Mouse (Mus musculus): ENCODE measurements around the gene Ralgapa1. TPM values are rescaled to one million over a fixed set of nuclear protein-coding genes. Genes with fewer than 3 reads are reported as not detected.
"Not testable (repeated sequence)": the region's sequence is repeated elsewhere in the genome, so short reads cannot be mapped to it uniquely, and the experiment has no call there.

Gene Ralgapa1
- polyA plus RNA-seq, 1 experiment from 2014 or later, result 13.8 TPM

DNA sequence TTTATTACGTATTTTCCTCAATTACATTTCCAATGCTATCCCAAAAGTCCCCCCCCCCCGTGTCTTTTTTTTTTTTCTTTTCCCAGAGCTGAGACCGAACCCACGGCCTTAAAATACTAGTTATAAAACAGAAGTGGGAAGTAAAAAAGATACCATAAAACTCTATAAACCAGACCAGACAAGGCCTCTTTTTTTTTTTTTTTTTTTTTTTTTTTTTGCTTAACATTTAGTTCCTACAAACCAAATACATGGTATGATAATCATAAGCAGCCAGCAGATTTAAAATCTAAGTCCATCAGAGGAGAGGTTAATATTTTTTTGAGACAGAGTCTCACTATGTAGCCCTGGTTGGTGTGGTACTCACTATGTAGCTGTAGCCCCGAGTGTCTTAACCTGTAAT, 4.5 kb downstream of the Ralgapa1 start:
- Histone ChIP-seq H3K27me3 (ENCODE audit: insufficient read depth, low read length) (no peaks in the 10 kb centered on the region), H3K9ac (ENCODE audit: low read depth, low read length) (no peak overlapping the region), H3K4me3 (replicated peaks; ENCODE audit: low read depth, low read length) (no peak overlapping the region), H3K4me2 (ENCODE audit: low read length) (no peak overlapping the region), H3K4me1 (replicated peaks; ENCODE audit: insufficient read depth, low read length) (no peaks in the 10 kb centered on the region; the same call in 1 of the 2 replicates), H3K27ac (no peak overlapping the region), H3K9me3 (replicated peaks; ENCODE audit: low read length) (no peaks in the 10 kb centered on the region), H3K36me3 (ENCODE audit: insufficient read depth, low read length) (no peaks in the 10 kb centered on the region)
- no peak for DNase-seq (ENCODE audit: low spot score)
- 65% methylated on average over 5 of the region's 5 CpGs for WGBS
- no peak for TF ChIP-seq CTCF (IDR thresholded peaks at IDR 0.05; ENCODE audit: low read depth)
- ATAC-seq (replicated peaks; ENCODE audit: low FRiP score, low read depth), result no peak

GRCm38 (mm10) chr12:55805035-55805434, 15.9 kb downstream of the Ralgapa1 start:
- TF ChIP-seq CTCF (IDR thresholded peaks at IDR 0.05; ENCODE audit: low read depth), result no peak
- WGBS, result 37% methylated on average over 3 of the region's 3 CpGs
- H3K27me3 ChIP-seq (ENCODE audit: insufficient read depth, low read length), result no peaks in the 10 kb centered on the region
- DNase-seq (ENCODE audit: low spot score), result peak; percentile 33
- no peaks in the 10 kb centered on the region for H3K9me3 ChIP-seq (replicated peaks; ENCODE audit: low read length)
- H3K36me3 ChIP-seq (ENCODE audit: insufficient read depth, low read length), result no peaks in the 10 kb centered on the region
- no peak overlapping the region for H3K4me3 ChIP-seq (replicated peaks; ENCODE audit: low read depth, low read length)
- no peak overlapping the region for H3K4me2 ChIP-seq (ENCODE audit: low read length)
- H3K4me1 ChIP-seq (replicated peaks; ENCODE audit: insufficient read depth, low read length), result no peaks in the 10 kb centered on the region
- no peak for ATAC-seq (replicated peaks; ENCODE audit: low FRiP score, low read depth)
- no peak overlapping the region for H3K27ac ChIP-seq
- H3K9ac ChIP-seq (ENCODE audit: low read depth, low read length), result no peak overlapping the region

DNA sequence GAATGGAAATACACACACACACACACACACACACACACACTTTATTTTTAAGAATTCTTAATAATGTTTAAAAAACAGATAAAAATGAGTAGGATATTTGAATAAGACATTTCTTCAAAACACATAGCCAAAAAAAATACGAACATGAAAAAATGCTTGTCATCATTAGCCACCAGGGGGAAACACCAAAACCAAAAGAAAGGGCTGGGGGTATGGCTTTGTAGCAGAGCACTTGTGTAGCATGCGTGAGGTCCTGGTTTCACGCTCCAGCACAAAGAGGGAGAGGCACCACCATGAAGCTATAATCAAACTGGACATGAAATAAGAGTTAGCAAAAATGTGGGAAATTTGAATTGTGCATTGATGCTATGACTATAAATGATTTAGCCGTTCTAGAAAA, 19.8 kb downstream of the Ralgapa1 start:
- Histone ChIP-seq H3K27ac (no peak overlapping the region), H3K4me1 (replicated peaks; ENCODE audit: insufficient read depth, low read length) (no peaks in the 10 kb centered on the region), H3K9me3 (replicated peaks; ENCODE audit: low read length) (no peaks in the 10 kb centered on the region), H3K4me3 (replicated peaks; ENCODE audit: low read depth, low read length) (no peak overlapping the region), H3K9ac (ENCODE audit: low read depth, low read length) (no peak overlapping the region), H3K36me3 (ENCODE audit: insufficient read depth, low read length) (no peaks in the 10 kb centered on the region), H3K27me3 (ENCODE audit: insufficient read depth, low read length) (no peaks in the 10 kb centered on the region), H3K4me2 (ENCODE audit: low read length) (no peak overlapping the region)
- no peak for DNase-seq (ENCODE audit: low spot score)
- no peak for ATAC-seq (replicated peaks; ENCODE audit: low FRiP score, low read depth)
- 89% methylated on average over 4 of the region's 4 CpGs for WGBS
- TF ChIP-seq CTCF (IDR thresholded peaks at IDR 0.05; ENCODE audit: low read depth), result peak; percentile 23; the same call in 1 of the 2 replicates

DNA sequence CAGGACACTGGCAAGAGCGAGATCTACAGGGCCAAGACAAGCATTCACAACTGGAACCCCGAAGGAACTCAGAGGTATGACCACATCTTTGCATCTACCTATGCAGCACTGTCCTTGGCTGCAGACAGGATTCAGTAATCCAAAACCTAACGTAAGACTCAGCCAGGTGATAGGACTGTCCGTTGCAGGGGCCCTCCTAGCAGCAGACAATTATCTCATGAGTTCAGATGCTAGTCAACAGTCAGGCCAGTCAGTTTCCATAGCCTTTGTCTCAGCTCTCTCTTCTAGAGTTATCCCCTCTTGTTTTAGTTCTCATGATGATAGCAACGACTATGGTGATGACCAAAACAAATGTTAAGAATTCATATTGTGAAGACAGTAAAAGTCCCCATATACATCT, 20.8 kb downstream of the Ralgapa1 start:
- Histone ChIP-seq H3K4me2 (ENCODE audit: low read length) (no peak overlapping the region), H3K27me3 (ENCODE audit: insufficient read depth, low read length) (no peaks in the 10 kb centered on the region), H3K36me3 (ENCODE audit: insufficient read depth, low read length) (no peaks in the 10 kb centered on the region), H3K9ac (ENCODE audit: low read depth, low read length) (no peak overlapping the region), H3K27ac (no peak overlapping the region), H3K9me3 (replicated peaks; ENCODE audit: low read length) (no peaks in the 10 kb centered on the region), H3K4me3 (replicated peaks; ENCODE audit: low read depth, low read length) (no peak overlapping the region), H3K4me1 (replicated peaks; ENCODE audit: insufficient read depth, low read length) (no peaks in the 10 kb centered on the region)
- ATAC-seq (replicated peaks; ENCODE audit: low FRiP score, low read depth) (no peak), DNase-seq (ENCODE audit: low spot score) (no peak)
- WGBS, result 86% methylated on average over 5 of the region's 5 CpGs
- TF ChIP-seq CTCF (IDR thresholded peaks at IDR 0.05; ENCODE audit: low read depth), result no peak

- Histone ChIP-seq H3K4me3 (replicated peaks; ENCODE audit: low read depth, low read length) (no peak overlapping the region), H3K4me1 (replicated peaks; ENCODE audit: insufficient read depth, low read length) (no peaks in the 10 kb centered on the region), H3K36me3 (ENCODE audit: insufficient read depth, low read length) (no peaks in the 10 kb centered on the region), H3K4me2 (ENCODE audit: low read length) (no peak overlapping the region), H3K9me3 (replicated peaks; ENCODE audit: low read length) (no peaks in the 10 kb centered on the region), H3K27ac (no peak overlapping the region), H3K9ac (ENCODE audit: low read depth, low read length) (no peak overlapping the region), H3K27me3 (ENCODE audit: insufficient read depth, low read length) (no peaks in the 10 kb centered on the region)
- no peak for DNase-seq (ENCODE audit: low spot score)
- WGBS, result 82% methylated on average over 4 of the region's 4 CpGs
- TF ChIP-seq CTCF (IDR thresholded peaks at IDR 0.05; ENCODE audit: low read depth), result no peak
- no peak for ATAC-seq (replicated peaks; ENCODE audit: low FRiP score, low read depth)
These were observed 22.2 kb downstream of the Ralgapa1 start for GRCm38 (mm10) chr12:55798745-55799144.

DNA sequence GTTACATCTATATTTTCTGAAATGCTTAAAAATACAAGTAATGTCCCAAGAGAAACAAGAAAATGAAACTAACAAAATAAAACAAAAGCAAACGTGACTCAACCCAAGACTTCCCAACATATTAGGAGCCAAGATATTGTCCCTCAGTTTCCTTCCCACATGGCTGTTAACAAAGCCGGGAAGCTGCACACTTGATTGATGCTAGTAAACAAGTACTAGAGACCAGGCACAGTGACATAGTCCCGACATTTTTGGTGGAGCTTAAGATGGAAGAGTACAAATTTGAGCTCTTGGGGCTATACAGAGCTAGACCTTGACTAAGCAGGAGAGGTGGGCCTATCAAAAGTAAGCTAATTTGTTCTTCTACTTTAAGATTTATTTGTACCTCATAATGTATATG, 23.9 kb downstream of the Ralgapa1 start:
- H3K4me1 ChIP-seq (replicated peaks; ENCODE audit: insufficient read depth, low read length), result no peaks in the 10 kb centered on the region
- H3K36me3 ChIP-seq (ENCODE audit: insufficient read depth, low read length), result no peaks in the 10 kb centered on the region
- WGBS, result 66% methylated on average over 3 of the region's 3 CpGs
- peak overlapping the region; percentile 25; the same call in 1 of the 2 replicates for H3K27ac ChIP-seq
- ATAC-seq (replicated peaks; ENCODE audit: low FRiP score, low read depth) (no peak), DNase-seq (ENCODE audit: low spot score) (peak; percentile 17)
- no peak overlapping the region for H3K4me2 ChIP-seq (ENCODE audit: low read length)
- no peak for TF ChIP-seq CTCF (IDR thresholded peaks at IDR 0.05; ENCODE audit: low read depth)
- no peak overlapping the region for H3K4me3 ChIP-seq (replicated peaks; ENCODE audit: low read depth, low read length)
- H3K9ac ChIP-seq (ENCODE audit: low read depth, low read length), result no peak overlapping the region
- H3K9me3 ChIP-seq (replicated peaks; ENCODE audit: low read length), result no peaks in the 10 kb centered on the region
- no peaks in the 10 kb centered on the region for H3K27me3 ChIP-seq (ENCODE audit: insufficient read depth, low read length)

GRCm38 (mm10) chr12:55794485-55794884, 26.5 kb downstream of the Ralgapa1 start:
- not testable (repeated sequence) for H3K9ac ChIP-seq (ENCODE audit: low read depth, low read length); DNase-seq (ENCODE audit: low spot score); ATAC-seq (replicated peaks; ENCODE audit: low FRiP score, low read depth); H3K4me1 ChIP-seq (replicated peaks; ENCODE audit: insufficient read depth, low read length); H3K4me3 ChIP-seq (replicated peaks; ENCODE audit: low read depth, low read length); H3K27ac ChIP-seq; H3K27me3 ChIP-seq (ENCODE audit: insufficient read depth, low read length); H3K4me2 ChIP-seq (ENCODE audit: low read length); H3K36me3 ChIP-seq (ENCODE audit: insufficient read depth, low read length); H3K9me3 ChIP-seq (replicated peaks; ENCODE audit: low read length)
- TF ChIP-seq CTCF (IDR thresholded peaks at IDR 0.05; ENCODE audit: low read depth), result 0 out of 2 replicates have a peak, but pooled peaks have one; percentile 10
- WGBS, result 88% methylated on average over 4 of the region's 4 CpGs
